Comparison of ENCODE assay signal across 8 mouse cellular contexts in genomic region chr3:116384319-116384718, GRCm38 (mm10). TPM values are rescaled to one million over a fixed set of nuclear protein-coding genes. Genes with fewer than 3 reads are reported as not detected.
DNase-seq lines count a peak whose midpoint lies in the region; ATAC-seq lines count a peak whose summit lies in the region.

No protein-coding gene starts in this region.

- ATAC-seq in kidney, embryonic 14.5 days (ENCODE audit: low FRiP score, low TSS enrichment) = no peak
- ATAC-seq in granulocyte monocyte progenitor cell, adult 5-6 weeks (replicated peaks; ENCODE audit: poor library complexity, severe bottlenecking) = peak; percentile 77
- no peak for ATAC-seq in neural tube, embryonic 15.5 days (ENCODE audit: low FRiP score)

- H3K4me2 ChIP-seq in kidney, embryonic 14.5 days (replicated peaks; ENCODE audit: low read depth, low read length) = no peak overlapping the region
- H3K4me2 ChIP-seq in neural tube, embryonic 15.5 days = no peak overlapping the region

- 70% methylated on average over 7 of the region's 7 CpGs for WGBS in kidney, embryonic 14.5 days
- 69% methylated on average over 7 of the region's 7 CpGs for WGBS in neural tube, embryonic 15.5 days

- H3K27ac ChIP-seq in kidney, embryonic 14.5 days (ENCODE audit: low read depth, low read length) = no peak overlapping the region; the same call in 1 of the 2 replicates
- H3K27ac ChIP-seq in neural tube, embryonic 15.5 days (replicated peaks) = no peak overlapping the region

- peak; percentile 71 for DNase-seq in kidney, adult 11 months
- peak; percentile 49 for DNase-seq in kidney, adult 18-20 months
- DNase-seq in lung, postnatal 25 days (ENCODE audit: low spot score) = peak; percentile 57
- DNase-seq in yolk sac, embryonic 10.5 days (ENCODE audit: low spot score) = no peak
- DNase-seq in ovary, adult 18-20 months (ENCODE audit: low spot score) = no peak

- no peaks in the 10 kb centered on the region for H3K9me3 ChIP-seq in kidney, embryonic 14.5 days (ENCODE audit: control insufficient read depth, low read length)
- H3K9me3 ChIP-seq in neural tube, embryonic 15.5 days (replicated peaks) = no peaks in the 10 kb centered on the region

- no peaks in the 10 kb centered on the region for H3K27me3 ChIP-seq in kidney, embryonic 14.5 days (ENCODE audit: control insufficient read depth, insufficient read depth, low read length)
- H3K27me3 ChIP-seq in neural tube, embryonic 15.5 days (replicated peaks) = no peaks in the 10 kb centered on the region

- no peak overlapping the region for H3K4me3 ChIP-seq in kidney, embryonic 14.5 days (ENCODE audit: low read length)
- H3K4me3 ChIP-seq in neural tube, embryonic 15.5 days (replicated peaks) = no peak overlapping the region

- no peak overlapping the region for H3K9ac ChIP-seq in kidney, embryonic 14.5 days (ENCODE audit: low read depth, low read length)
- H3K9ac ChIP-seq in neural tube, embryonic 15.5 days (replicated peaks) = no peak overlapping the region

- H3K4me1 ChIP-seq in kidney, embryonic 14.5 days (ENCODE audit: control insufficient read depth, insufficient read depth, low read length) = no peaks in the 10 kb centered on the region
- no peaks in the 10 kb centered on the region for H3K4me1 ChIP-seq in neural tube, embryonic 15.5 days

- H3K36me3 ChIP-seq in kidney, embryonic 14.5 days (ENCODE audit: control insufficient read depth, insufficient read depth, low read length) = peaks cover 4% of the 10 kb centered on the region; the same call in 1 of the 2 replicates
- H3K36me3 ChIP-seq in neural tube, embryonic 15.5 days = no peaks in the 10 kb centered on the region

RNA-seq across cellular contexts. Expression of gene Cdc14a, which starts 39.5 kb away (rescaled TPM):
- 8.7 and 17.9 TPM in 2 replicates for polyA plus RNA-seq in kidney, embryonic 14.5 days (2014; fragmentation: Nextera tagmentation; extraction: Ambion mirVana)
- 29.2 and 58.3 TPM in 2 replicates for total RNA-seq in granulocyte monocyte progenitor cell, adult 5-6 weeks (2014; fragmentation: Nextera tagmentation)
- total RNA-seq in granulocyte monocyte progenitor cell, adult 5-6 weeks (2017) = 22.3 and 25.2 TPM in 2 replicates
- 3.5 and 5.4 TPM in 2 replicates for polyA plus RNA-seq in neural tube, embryonic 15.5 days (2015; fragmentation: Nextera tagmentation; extraction: Ambion mirVana)

Comparison
In these comparisons a context has a peak if more than half of its experiments do, and no peak if none do; other contexts are left out.
1. DNase-seq: peak in kidney, adult 11 months (single experiment), kidney, adult 18-20 months (single experiment) and lung, postnatal 25 days (single experiment); none in yolk sac, embryonic 10.5 days (single experiment) and ovary, adult 18-20 months (single experiment).